Mouse (Mus musculus) cerebellum, postnatal 4 days (tissue): ENCODE results near the gene Pde4d.

Source experiments
- DNase-seq, 2 experiments: peaks; one replicate each; pipeline ENCODE4 v3.0.0; 2022; ENCODE audit warnings: low spot score in 2 of 2, mixed read lengths in 1 of 2

Pde4d gene

GRCm38 (mm10) chr13:109625466-109626129 is 1175.8 kb downstream of the Pde4d start:
- no peak for DNase-seq

- no peak for DNase-seq
These were observed 1177.5 kb downstream of the Pde4d start for GRCm38 (mm10) chr13:109627265-109627664.

- DNase-seq = no peak
These were observed 1178.9 kb downstream of the Pde4d start for GRCm38 (mm10) chr13:109628606-109629005.

GRCm38 (mm10) chr13:109629216-109629615 is 1179.5 kb downstream of the Pde4d start:
- DNase-seq = no peak

GRCm38 (mm10) chr13:109631399-109632026 is 1181.8 kb downstream of the Pde4d start:
- DNase-seq = no peak

GRCm38 (mm10) chr13:109632387-109633036 is 1182.8 kb downstream of the Pde4d start:
- DNase-seq = no peak

GRCm38 (mm10) chr13:109633037-109633418 is 1183.3 kb downstream of the Pde4d start:
- DNase-seq = no peak

GRCm38 (mm10) chr13:109635901-109636520 is 1186.3 kb downstream of the Pde4d start:
- DNase-seq = no peak

- no peak for DNase-seq
These were observed 1188.5 kb downstream of the Pde4d start for GRCm38 (mm10) chr13:109638273-109638672.

- no peak for DNase-seq
These were observed 1189.5 kb downstream of the Pde4d start for GRCm38 (mm10) chr13:109639286-109639685.

GRCm38 (mm10) chr13:109641562-109641961 is 1191.8 kb downstream of the Pde4d start:
- no peak for DNase-seq

- DNase-seq = no peak
These were observed 1193.7 kb downstream of the Pde4d start for GRCm38 (mm10) chr13:109643419-109643818.

GRCm38 (mm10) chr13:109644086-109644485 is 1194.3 kb downstream of the Pde4d start:
- DNase-seq = no peak

- DNase-seq = no peak
These were observed 1195.6 kb downstream of the Pde4d start for GRCm38 (mm10) chr13:109645284-109645909.

- DNase-seq = no peak
These were observed 1196.1 kb downstream of the Pde4d start for GRCm38 (mm10) chr13:109645910-109646284.

- no peak for DNase-seq
These were observed 1197.0 kb downstream of the Pde4d start for GRCm38 (mm10) chr13:109646597-109647232.

GRCm38 (mm10) chr13:109647479-109648199 is 1197.9 kb downstream of the Pde4d start:
- DNase-seq = no peak

- DNase-seq = no peak
These were observed 1198.6 kb downstream of the Pde4d start for GRCm38 (mm10) chr13:109648311-109648710.

GRCm38 (mm10) chr13:109651790-109652605 is 1202.2 kb downstream of the Pde4d start:
- DNase-seq = no peak

GRCm38 (mm10) chr13:109652631-109653030 is 1202.9 kb downstream of the Pde4d start:
- DNase-seq = no peak
